Mouse (Mus musculus): ENCODE measurements around the gene Gm9837.
A peak's percentile ranks its signal among the peaks of the same experiment; 100 is the strongest.

The Gm9837 gene

DNA sequence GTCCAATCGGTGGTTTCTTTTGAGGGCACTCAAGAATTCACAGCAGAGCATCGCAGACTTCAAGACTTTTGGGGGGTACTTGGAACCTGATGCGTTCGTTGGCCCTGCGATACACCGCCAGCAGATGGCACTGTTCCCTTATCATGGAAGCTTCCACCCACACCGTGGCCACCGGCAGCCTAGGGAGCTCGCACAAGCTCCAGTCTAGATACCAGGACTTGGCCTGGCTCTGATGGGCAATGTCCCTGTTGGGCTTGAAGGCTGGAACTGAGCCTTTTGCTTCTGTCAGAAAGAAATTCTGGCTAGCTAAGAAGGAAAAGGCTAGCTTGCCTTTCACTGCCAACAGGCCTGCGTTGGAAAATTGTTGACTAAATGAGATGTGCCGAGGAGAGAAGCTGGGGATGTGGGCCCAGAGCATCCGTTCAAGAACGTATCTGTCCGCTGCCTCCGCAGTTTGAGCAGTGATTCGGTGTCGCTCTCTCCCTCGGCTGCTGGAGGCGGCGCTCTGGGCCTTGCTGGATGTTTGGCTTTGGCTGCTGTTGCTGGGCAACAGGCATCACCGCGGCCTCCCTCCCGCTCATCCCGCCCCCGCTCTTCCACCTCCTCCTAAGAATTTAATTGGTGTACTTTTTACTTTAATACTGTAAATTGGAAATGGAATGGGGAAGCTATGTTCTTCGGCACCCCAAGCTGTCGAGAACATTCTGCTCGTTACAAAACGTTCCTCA is at the start of gene Gm9837:
TSS of gene Gm9837 (minus strand) at position 512 of the 728 bp plus-strand sequence.
- peak; percentile 91 for DNase-seq (ENCODE audit: low read depth, low spot score)

DNA sequence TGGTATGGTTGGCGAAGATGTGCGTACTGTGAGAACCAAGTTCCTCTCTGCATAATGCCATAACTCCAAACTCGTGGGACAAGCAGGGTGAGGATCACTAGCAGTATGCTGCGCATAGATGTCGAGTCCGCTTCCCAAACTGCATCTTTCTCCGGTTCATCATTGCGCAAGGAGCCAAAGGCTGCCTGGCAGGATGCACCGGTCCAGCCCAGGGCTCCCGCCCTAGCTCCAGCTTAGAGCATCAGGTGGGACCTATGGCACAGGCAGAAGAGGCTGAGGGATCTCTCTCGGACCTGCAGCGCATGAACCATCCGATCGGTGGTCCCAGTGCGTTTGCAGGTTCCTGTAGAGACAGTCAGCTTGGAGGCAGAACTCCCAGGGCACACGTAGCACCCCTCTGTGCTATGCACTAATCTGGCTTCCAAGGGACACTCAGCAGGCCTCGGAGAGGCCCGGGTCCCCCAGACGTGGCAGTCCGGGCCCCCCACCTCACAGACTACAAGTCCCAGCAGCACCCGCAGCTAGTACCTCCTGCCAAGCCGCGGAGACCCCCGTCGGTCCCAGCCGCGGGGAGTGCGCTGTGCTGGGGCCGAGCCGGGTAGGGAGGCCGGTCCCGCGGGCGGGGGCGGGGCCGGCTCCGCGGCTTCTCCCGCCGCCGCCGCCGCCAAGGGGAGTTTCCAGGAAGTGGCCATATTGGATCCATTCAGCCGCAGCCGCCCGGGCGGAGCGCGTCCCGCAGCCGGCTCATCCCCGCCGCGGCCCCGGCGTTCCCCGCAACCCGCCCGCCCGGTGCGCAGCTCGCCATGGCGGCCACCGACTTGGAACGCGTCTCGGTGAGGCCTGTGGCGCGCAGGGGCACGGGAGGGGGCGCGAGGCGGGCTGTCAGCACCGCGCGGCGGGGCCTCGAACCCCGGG is 49.2 kb upstream of the Gm9837 start, which contains the start of gene Sept8:
TSS of gene Sept8 (plus strand) at position 51 of the 915 bp plus-strand sequence.
- DNase-seq (ENCODE audit: low read depth, low spot score), result peak; percentile 59

DNA sequence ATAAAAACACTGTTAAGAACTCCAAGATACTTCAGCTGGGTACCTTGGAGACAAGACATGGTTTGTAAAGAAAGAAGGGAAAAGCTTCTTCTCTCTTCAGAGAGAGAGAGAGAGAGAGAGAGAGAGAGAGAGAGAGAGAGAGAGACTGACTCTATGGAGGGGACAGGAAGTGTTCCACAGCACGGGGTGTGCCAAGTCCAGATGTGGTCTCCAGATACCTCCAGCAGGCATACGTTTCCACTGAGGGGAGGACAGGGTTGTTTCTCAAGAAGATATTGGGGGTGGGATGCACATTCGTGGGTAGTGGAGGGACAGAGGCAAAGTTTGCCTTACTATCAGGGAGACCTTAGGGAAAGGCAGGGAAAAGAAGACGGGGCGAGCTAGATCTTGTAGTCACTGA is 48.5 kb upstream of the Gm9837 start:
- DNase-seq (ENCODE audit: low read depth, low spot score), result no peak

DNA sequence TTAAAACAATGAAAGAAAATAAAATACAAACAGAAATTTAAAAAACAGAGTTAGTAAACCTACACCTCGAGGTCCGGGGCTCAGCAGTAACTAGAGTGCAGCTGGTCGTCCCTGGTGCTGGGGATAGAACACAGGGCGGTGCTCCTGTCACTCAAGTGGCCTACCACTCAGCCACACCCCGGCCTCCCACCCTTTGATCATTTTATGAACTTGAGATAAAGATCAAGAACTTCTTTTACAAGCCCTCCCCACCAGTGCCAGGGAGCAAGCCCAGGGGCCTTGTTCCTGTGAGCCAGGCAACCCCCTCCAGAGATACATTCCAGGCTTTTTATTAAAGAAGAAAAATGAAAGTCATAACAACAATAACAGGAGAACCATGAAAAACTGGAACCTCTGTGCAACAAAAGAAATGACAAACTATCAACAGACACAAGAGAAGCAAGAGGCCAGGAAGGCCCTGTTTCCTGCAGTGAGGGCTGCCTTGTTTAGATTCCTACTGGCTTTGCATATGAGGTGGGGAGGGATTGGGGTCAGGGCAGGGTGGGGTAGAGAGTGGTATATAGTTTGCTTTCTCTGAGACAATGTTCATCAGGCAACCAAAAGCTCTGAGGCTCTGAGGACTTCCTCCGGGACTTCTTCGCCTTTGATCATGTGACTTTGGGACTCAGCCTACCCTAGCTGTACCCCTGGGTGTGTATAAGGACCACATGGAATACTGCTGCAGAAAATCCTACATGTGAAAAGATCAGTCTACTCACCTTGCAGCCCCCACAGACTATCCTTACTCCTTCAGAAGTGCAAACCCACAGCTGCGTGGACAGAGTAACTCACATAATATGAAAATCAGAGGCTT is 46.7 kb upstream of the Gm9837 start:
- no peak for DNase-seq (ENCODE audit: low read depth, low spot score)

- no peak for DNase-seq (ENCODE audit: low read depth, low spot score)
These were observed 40.1 kb upstream of the Gm9837 start for GRCm38 (mm10) chr11:53510351-53510750.

- DNase-seq (ENCODE audit: low read depth, low spot score), result peak; percentile 49
These were observed 38.3 kb upstream of the Gm9837 start for GRCm38 (mm10) chr11:53508591-53508990.

GRCm38 (mm10) chr11:53508152-53508551 is 37.9 kb upstream of the Gm9837 start:
- DNase-seq (ENCODE audit: low read depth, low spot score), result peak; percentile 92

- DNase-seq (ENCODE audit: low read depth, low spot score), result no peak
These were observed 37.0 kb upstream of the Gm9837 start for GRCm38 (mm10) chr11:53507098-53507805.

DNA sequence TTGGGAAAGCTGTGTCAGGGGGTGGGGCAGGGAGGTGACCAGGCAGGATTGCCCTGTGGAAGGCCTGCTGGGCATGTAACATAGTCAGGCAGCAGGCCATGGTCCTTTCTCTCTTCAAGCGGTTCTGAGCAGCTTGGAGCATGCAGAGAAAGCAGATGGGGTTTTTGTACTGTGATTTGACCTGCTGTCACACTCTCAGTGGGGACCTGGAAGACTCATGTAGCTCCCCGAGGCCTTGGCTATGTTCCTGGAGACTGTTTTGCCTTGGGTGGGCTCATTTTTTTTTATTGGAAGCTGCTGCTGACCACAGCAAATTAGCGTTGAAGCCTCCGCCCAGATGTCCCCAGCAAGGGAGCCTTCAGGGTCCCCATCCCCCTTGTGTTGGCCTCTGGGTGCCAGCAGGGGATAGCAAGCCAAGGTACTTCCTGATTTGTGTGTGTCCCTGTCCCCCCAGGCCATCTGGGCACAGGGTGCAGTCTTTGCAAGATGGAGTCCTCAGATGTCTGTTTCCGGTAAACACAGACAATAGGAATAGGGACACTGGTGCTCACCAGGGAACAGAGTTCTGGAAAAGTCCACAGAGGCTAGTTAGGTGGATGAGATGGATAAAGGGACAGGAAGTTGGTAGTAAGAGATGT is 34.9 kb upstream of the Gm9837 start:
- DNase-seq (ENCODE audit: low read depth, low spot score), result no peak

GRCm38 (mm10) chr11:53504376-53504775 is 34.1 kb upstream of the Gm9837 start:
- DNase-seq (ENCODE audit: low read depth, low spot score), result no peak

- DNase-seq (ENCODE audit: low read depth, low spot score), result no peak
These were observed 33.5 kb upstream of the Gm9837 start for GRCm38 (mm10) chr11:53503738-53504137.

- no peak for DNase-seq (ENCODE audit: low read depth, low spot score)
These were observed 31.9 kb upstream of the Gm9837 start for GRCm38 (mm10) chr11:53502039-53502765.

DNA sequence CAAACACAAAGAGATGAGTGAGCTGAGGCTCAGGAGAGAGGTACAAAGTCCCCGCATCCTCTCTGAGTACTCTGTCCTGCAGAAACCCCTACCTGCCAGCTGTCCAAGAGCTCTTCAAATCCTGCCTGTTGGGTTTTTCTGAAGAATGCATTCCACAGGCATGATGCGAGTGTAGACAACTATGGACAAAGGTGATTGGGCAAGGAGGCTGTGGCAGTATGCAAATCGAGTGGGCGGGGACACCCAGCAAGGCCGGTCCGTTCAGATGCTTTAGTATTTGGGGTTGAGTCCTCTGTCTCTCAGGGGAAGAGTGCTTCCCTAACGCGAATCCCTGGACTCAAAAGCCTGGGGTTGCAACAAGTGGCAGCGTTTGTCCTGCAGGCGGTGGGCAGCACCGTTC is 30.3 kb upstream of the Gm9837 start:
- peak; percentile 84 for DNase-seq (ENCODE audit: low read depth, low spot score)

GRCm38 (mm10) chr11:53496946-53497345 is 26.7 kb upstream of the Gm9837 start:
- DNase-seq (ENCODE audit: low read depth, low spot score), result no peak

DNA sequence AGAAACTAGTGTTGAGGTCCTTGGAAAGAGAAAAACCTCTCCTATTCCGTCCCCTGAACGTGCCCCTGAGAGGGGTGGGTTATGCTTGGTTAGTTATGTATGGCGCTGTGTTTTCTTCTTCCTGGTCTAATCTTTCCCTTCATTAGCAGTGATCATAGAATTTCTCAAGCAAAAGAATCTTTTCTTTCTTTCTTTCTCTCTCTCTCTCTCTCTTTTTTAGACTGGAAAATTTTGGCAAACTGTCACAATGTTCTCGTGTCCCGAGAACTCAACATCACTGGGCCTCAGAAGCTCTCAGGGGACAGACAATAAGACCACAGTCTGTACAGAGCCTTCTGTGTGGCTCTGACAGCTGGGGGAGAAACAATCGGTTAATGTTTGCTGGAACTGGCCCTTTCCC is 25.1 kb upstream of the Gm9837 start:
- no peak for DNase-seq (ENCODE audit: low read depth, low spot score)

GRCm38 (mm10) chr11:53493243-53493955 is 23.1 kb upstream of the Gm9837 start:
- DNase-seq (ENCODE audit: low read depth, low spot score), result no peak

GRCm38 (mm10) chr11:53491954-53492401 is 21.7 kb upstream of the Gm9837 start:
- DNase-seq (ENCODE audit: low read depth, low spot score), result no peak

DNA sequence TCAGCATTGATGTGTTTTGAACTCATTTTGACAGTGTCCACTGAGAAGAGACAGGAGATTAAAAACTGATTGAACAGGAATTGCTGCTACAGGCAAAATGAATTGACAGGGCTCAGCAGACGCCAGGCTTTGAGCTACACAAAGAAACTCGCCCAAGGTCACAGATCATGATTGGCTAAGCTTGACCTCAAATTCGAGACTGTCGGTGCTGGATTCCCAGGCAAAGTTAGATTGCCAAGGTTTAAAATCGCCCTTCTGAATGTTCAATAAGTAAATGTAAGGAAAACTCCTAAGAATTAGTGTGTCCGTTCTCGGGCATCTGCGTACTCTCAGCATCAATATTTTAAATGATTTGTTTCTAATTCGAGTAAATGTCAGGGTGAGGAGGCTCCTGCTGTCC is 19.1 kb upstream of the Gm9837 start:
- no peak for DNase-seq (ENCODE audit: low read depth, low spot score)

DNA sequence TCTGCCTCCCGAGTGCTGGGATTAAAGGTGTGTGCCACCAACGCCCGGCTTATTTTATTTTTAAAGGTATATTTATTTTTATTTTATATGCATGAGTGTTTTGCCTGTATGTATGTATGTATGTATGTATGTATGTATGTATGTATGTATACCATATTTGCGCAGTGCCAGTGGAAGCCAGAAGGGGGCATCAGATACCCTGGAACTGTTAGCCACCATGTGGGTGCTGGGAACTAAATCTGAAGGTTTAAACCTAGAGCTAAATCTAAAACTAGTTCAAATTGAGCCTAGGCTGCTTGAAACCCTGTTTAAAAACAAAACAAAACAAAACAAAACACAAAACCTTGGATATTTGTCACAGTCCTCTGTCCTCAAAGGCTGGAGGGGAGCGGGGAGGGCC is 18.7 kb upstream of the Gm9837 start:
- no peak for DNase-seq (ENCODE audit: low read depth, low spot score)

All from 3T3-L1 (cell line).